Mouse (Mus musculus) bone marrow, adult 2 months (tissue): ENCODE measurements around the gene Elf1. TPM values are rescaled to one million over a fixed set of nuclear protein-coding genes. Genes with fewer than 3 reads are reported as not detected.
A peak's percentile ranks its signal among the peaks of the same experiment; 100 is the strongest.
"Not testable (repeated sequence)": the region's sequence is repeated elsewhere in the genome, so short reads cannot be mapped to it uniquely, and the experiment has no call there.

ENCODE experiments used
- H3K27ac ChIP-seq: fragments of 200-500 bp; 2 replicates; pipeline ENCODE4 v1.5.1; 2012; ENCODE audit warnings: low read depth, mild to moderate bottlenecking, control low read depth, inconsistent platforms, low read length; ENCODE audit not compliant: control insufficient read depth, poor library complexity, insufficient read depth
- H3K4me1 ChIP-seq: fragments of 200-500 bp; 2 replicates; pipeline ENCODE4 v1.6.1; 2011; ENCODE audit warnings: low read length; ENCODE audit not compliant: control insufficient read depth, insufficient read depth
- H3K4me3 ChIP-seq: fragments of 200-500 bp; replicated peaks from 2 replicates; pipeline ENCODE3; 2011; ENCODE audit warnings: mild to moderate bottlenecking, low read depth, low read length, control low read depth; ENCODE audit not compliant: control insufficient read depth
- CTCF ChIP-seq: fragments of 200-500 bp; IDR thresholded peaks from 2 replicates; pipeline ENCODE4 v1.5.1; 2011; ENCODE audit warnings: low read length, control low read depth; ENCODE audit not compliant: control insufficient read depth, insufficient read depth
- POLR2A ChIP-seq: fragments of 200-500 bp; IDR thresholded peaks from 2 replicates; pipeline ENCODE4 v1.6.1; 2011; ENCODE audit warnings: low read depth, mild to moderate bottlenecking, control low read depth, low read length, borderline replicate concordance; ENCODE audit not compliant: control insufficient read depth
- WGBS: fragments of 180-500 bp; shearing (Covaris S2); methylation state at CpG from one replicate; pipeline ENCODE4 v1.1.7; 2018; 5-methylcytosine and 5-hydroxymethylcytosine counted together
- polyA plus RNA-seq: library from polyadenylated mRNA; stranded (reverse); fragments of >200 nt; gene quantifications from 2 replicates; pipeline ENCODE4 v1.2.4, GENCODE M21; 2011; ENCODE audit warnings: low replicate concordance; ENCODE audit not compliant: missing spikeins, insufficient read depth, insufficient read length

The Elf1 gene
- polyA plus RNA-seq, 1 experiment: 22.6 TPM

GRCm38 (mm10) chr14:79532036-79532776, 51.2 kb downstream of the Elf1 start:
- no peak overlapping the region for H3K4me3 ChIP-seq
- WGBS: 50% methylated on average over 8 of the region's 8 CpGs
- H3K4me1 ChIP-seq: peaks cover 3% of the 10 kb centered on the region; the same call in 1 of the 2 replicates
- TF ChIP-seq CTCF: no peak
- no peak for TF ChIP-seq POLR2A
- no peak overlapping the region for H3K27ac ChIP-seq

GRCm38 (mm10) chr14:79533350-79533749, 52.4 kb downstream of the Elf1 start:
- TF ChIP-seq CTCF (no peak), POLR2A (no peak)
- Histone ChIP-seq H3K4me3 (no peak overlapping the region), H3K4me1 (peaks cover 4% of the 10 kb centered on the region; the same call in 1 of the 2 replicates), H3K27ac (peak overlapping the region; percentile 49; the same call in 1 of the 2 replicates)
- 29% methylated on average over 1 of the region's 1 CpGs for WGBS

GRCm38 (mm10) chr14:79534206-79534605, 53.2 kb downstream of the Elf1 start:
- 74% methylated on average over 3 of the region's 3 CpGs for WGBS
- no peak overlapping the region for H3K27ac ChIP-seq
- H3K4me1 ChIP-seq: peaks cover 4% of the 10 kb centered on the region; the same call in 1 of the 2 replicates
- TF ChIP-seq POLR2A (no peak), CTCF (no peak)
- H3K4me3 ChIP-seq: no peak overlapping the region

DNA sequence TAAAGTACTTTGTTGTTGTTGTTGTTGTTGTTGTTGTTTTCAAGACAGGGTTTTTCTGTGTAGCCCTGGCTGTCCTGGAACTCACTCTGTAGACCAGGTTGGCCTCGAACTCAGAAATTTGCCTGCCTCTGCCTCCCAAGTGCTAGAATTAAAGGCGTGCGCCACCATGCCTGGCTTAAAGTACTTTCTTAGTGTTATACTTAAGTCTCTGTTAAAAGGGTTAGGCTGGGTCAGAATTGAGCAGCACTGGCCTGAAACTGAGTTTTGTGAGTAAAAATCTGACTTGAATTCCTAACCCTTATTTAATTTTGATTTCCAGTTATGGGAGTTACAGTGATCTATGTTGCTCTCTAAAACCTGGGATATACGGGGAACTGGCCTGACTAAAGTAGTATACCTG, 53.7 kb downstream of the Elf1 start:
- 66% methylated on average over 4 of the region's 4 CpGs for WGBS

GRCm38 (mm10) chr14:79535318-79535717, 54.3 kb downstream of the Elf1 start:
- Histone ChIP-seq H3K4me1 (peaks cover 4% of the 10 kb centered on the region; the same call in 1 of the 2 replicates), H3K27ac (no peak overlapping the region; the same call in 1 of the 2 replicates), H3K4me3 (peak overlapping the region; percentile 27)
- TF ChIP-seq CTCF (no peak), POLR2A (no peak)
- WGBS: 2% methylated on average over 10 of the region's 10 CpGs

More for the DNA sequence above, 53.7 kb downstream of the Elf1 start:
- H3K4me3 ChIP-seq, H3K27ac ChIP-seq, H3K4me1 ChIP-seq: not testable (repeated sequence)

- H3K4me3 ChIP-seq: peak overlapping the region; percentile 42
- H3K4me1 ChIP-seq: peaks cover 4% of the 10 kb centered on the region; the same call in 1 of the 2 replicates
- TF ChIP-seq CTCF (no peak), POLR2A (no peak)
- H3K27ac ChIP-seq: peak overlapping the region; percentile 68
- WGBS: 17% methylated on average over 5 of the region's 5 CpGs
These were observed 55.0 kb downstream of the Elf1 start for GRCm38 (mm10) chr14:79536011-79536410.

DNA sequence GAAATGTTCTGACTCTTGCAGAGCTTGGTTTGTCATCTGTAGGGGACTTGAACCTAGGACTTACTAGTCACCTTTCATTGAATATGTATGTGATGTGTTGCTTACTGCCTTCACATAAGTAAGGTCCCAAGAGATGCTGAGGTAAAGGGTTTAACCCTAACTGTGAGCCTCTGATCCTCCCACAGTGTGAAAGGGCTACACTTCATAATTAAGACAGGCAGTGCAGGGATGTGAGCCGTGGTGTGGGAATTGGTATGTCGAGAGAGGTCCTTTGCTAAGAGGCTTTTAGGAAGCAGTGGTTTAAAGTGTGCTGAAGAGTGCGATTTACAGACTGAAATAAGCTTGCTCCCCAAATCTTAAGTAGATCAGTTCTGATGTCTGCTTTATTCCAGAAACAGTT, 55.8 kb downstream of the Elf1 start:
- Histone ChIP-seq H3K4me3 (peak overlapping the region; percentile 25), H3K27ac (no peak overlapping the region), H3K4me1 (peaks cover 4% of the 10 kb centered on the region; the same call in 1 of the 2 replicates)
- WGBS: 14% methylated on average over 3 of the region's 3 CpGs
- no peak for TF ChIP-seq POLR2A
- TF ChIP-seq CTCF: no peak

- TF ChIP-seq CTCF: no peak
- 9% methylated on average over 5 of the region's 5 CpGs for WGBS
- no peak overlapping the region for H3K27ac ChIP-seq
- H3K4me3 ChIP-seq: no peak overlapping the region
- H3K4me1 ChIP-seq: peaks cover 2% of the 10 kb centered on the region; the same call in 1 of the 2 replicates
These were observed 56.5 kb downstream of the Elf1 start for GRCm38 (mm10) chr14:79537463-79537862.

DNA sequence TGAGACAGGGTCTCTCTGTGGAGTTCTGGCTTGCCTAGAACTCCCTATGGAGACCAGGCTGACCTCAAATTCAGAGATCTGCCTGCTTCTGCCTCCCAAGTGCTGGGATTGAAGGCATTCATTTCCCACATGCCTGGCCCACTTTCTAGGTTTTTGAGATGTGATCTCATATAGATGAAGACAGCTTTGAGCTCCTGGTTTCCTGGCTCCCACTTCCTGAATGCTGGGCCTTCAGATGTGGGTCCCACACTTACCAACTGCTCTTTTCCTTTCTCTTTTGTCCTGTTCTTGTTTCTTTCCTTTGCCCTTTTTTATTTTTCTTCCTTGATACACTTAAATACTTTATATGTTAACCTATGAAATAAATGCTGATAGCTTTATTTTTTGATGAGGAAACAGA, 56.9 kb downstream of the Elf1 start:
- Histone ChIP-seq H3K4me1 (peaks cover 2% of the 10 kb centered on the region; the same call in 1 of the 2 replicates), H3K4me3 (no peak overlapping the region), H3K27ac (no peak overlapping the region)
- TF ChIP-seq POLR2A (no peak), CTCF (no peak)
